12 mouse cellular contexts compared by ENCODE assay signal in genomic region chr16:38688531-38689264, GRCm38 (mm10). TPM values are rescaled to one million over a fixed set of nuclear protein-coding genes. Genes with fewer than 3 reads are reported as not detected.
DNase-seq lines count a peak whose midpoint lies in the region; TF ChIP-seq lines count a peak whose summit lies in the region.
"Had no signal": no experiment of that assay in that cellular context is flagged by ENCODE, and none has a peak within 500 bp of the region (broad histone marks: within the 10 kb centered on the region; RNA-seq: fewer than 3 reads in every experiment).

No protein-coding gene starts in this region.

- 39% methylated on average over 12 of the region's 12 CpGs for WGBS in lung, adult 2 months
- WGBS in heart, embryonic 10.5 days: 83% methylated on average over 12 of the region's 12 CpGs
- 67% methylated on average over 12 of the region's 12 CpGs for WGBS in olfactory bulb, adult 2 months

- no peak for TF ChIP-seq CTCF in lung, adult 2 months (IDR thresholded peaks at IDR 0.05; ENCODE audit: insufficient read depth, low read length)
- TF ChIP-seq CTCF in olfactory bulb, adult 2 months (IDR thresholded peaks at IDR 0.05; ENCODE audit: insufficient read depth, low read depth, low read length): no peak

- no peak overlapping the region for H3K4me3 ChIP-seq in lung, adult 2 months (replicated peaks; ENCODE audit: extremely low read depth, low read depth, low read length)
- H3K4me3 ChIP-seq in heart, embryonic 10.5 days: no peak overlapping the region
- H3K4me3 ChIP-seq in olfactory bulb, adult 2 months (ENCODE audit: insufficient read depth, low read depth, low read length): no peak overlapping the region
- H3K4me3 ChIP-seq: megakaryocyte, embryonic 14.5 days had no signal

- TF ChIP-seq POLR2A in lung, adult 2 months (IDR thresholded peaks at IDR 0.05; ENCODE audit: borderline replicate concordance, extremely low read depth, low read depth, low read length): no peak
- no peak for TF ChIP-seq POLR2A in olfactory bulb, adult 2 months (IDR thresholded peaks at IDR 0.05; ENCODE audit: insufficient read depth, low read depth, low read length)

- peak; percentile 82 for DNase-seq in adrenal gland, adult 2 months
- DNase-seq in adrenal gland, adult 18-20 months (ENCODE audit: low spot score in 2 of 2): no peak
- peak; percentile 22 for DNase-seq in lung, postnatal 10 days
- no peak for DNase-seq in lung, adult 2 months
- no peak for DNase-seq in heart, embryonic 10.5 days (ENCODE audit: low spot score)
- no peak for DNase-seq in neural tube, embryonic 10.5 days (ENCODE audit: extremely low spot score, low spot score)
- DNase-seq in embryo, embryonic 9.5 days (ENCODE audit: extremely low spot score): no peak
- DNase-seq: cerebellum, postnatal 25 days; liver; thymus, postnatal 4 days had no signal

- peak overlapping the region; percentile 42; the same call in 1 of the 2 replicates for H3K27ac ChIP-seq in heart, embryonic 10.5 days
- H3K27ac ChIP-seq in olfactory bulb, adult 2 months (ENCODE audit: insufficient read depth, low read depth, low read length): 0 out of 2 replicates have a peak overlapping the region, but pooled peaks have one; percentile 42

- H3K9me3 ChIP-seq in heart, embryonic 10.5 days: no peaks in the 10 kb centered on the region

- peaks cover 13% of the 10 kb centered on the region for H3K4me1 ChIP-seq in lung, adult 2 months (ENCODE audit: control insufficient read depth, insufficient read depth, low read length)
- peaks cover 46% of the 10 kb centered on the region for H3K4me1 ChIP-seq in heart, embryonic 10.5 days
- peaks cover 16% of the 10 kb centered on the region for H3K4me1 ChIP-seq in olfactory bulb, adult 2 months (ENCODE audit: control insufficient read depth, insufficient read depth, low read length)
- H3K4me1 ChIP-seq: megakaryocyte, embryonic 14.5 days had no signal

- no peaks in the 10 kb centered on the region for H3K27me3 ChIP-seq in heart, embryonic 10.5 days (ENCODE audit: insufficient read depth, poor library complexity, severe bottlenecking)

- H3K36me3 ChIP-seq in heart, embryonic 10.5 days: peaks cover 63% of the 10 kb centered on the region

RNA-seq across cellular contexts. Expression of gene Arhgap31, which starts 24.4 kb away (rescaled TPM):
- total RNA-seq in adrenal gland, adult 2 months (2021): 10 to 100 TPM; 19.1 to 23.8 TPM
- polyA plus RNA-seq in adrenal gland, adult 2 months (2012; rRNA removed): 7.4 and 7.7 TPM in 2 replicates
- total RNA-seq in adrenal gland, adult 18-20 months (2021): 10 to 100 TPM; 20.3 to 25.5 TPM
- polyA plus RNA-seq in lung, adult 2 months (2012; rRNA removed): 43.9 and 46.8 TPM in 2 replicates
- polyA plus RNA-seq in heart, embryonic 10.5 days (2016; fragmentation: Nextera tagmentation; extraction: Ambion mirVana): 27.7 and 37.4 TPM in 2 replicates
- polyA plus RNA-seq in olfactory bulb, adult 2 months (2012; ENCODE audit: insufficient read depth, insufficient read length, low replicate concordance, missing spikeins): not detected in 2 replicates

RNA-seq across cellular contexts. Expression of gene B4galt4, which starts 53.4 kb away (rescaled TPM):
- 10 to 100 TPM in 1 of 2 experiments, 1 to 10 TPM in 1; 7.6 to 14.3 TPM for total RNA-seq in adrenal gland, adult 2 months (2021)
- 4.3 and 5.5 TPM in 2 replicates for polyA plus RNA-seq in adrenal gland, adult 2 months (2012; rRNA removed)
- total RNA-seq in adrenal gland, adult 18-20 months (2021): 1 to 10 TPM; 8.3 to 8.7 TPM
- 18.0 and 21.4 TPM in 2 replicates for polyA plus RNA-seq in lung, adult 2 months (2012; rRNA removed)
- 28.5 and 34.6 TPM in 2 replicates for polyA plus RNA-seq in heart, embryonic 10.5 days (2016; fragmentation: Nextera tagmentation; extraction: Ambion mirVana)
- polyA plus RNA-seq in olfactory bulb, adult 2 months (2012; ENCODE audit: insufficient read depth, insufficient read length, low replicate concordance, missing spikeins): not detected in 2 replicates

Comparison
In these comparisons a context has a peak if more than half of its experiments do, and no peak if none do; other contexts are left out.
1. DNase-seq: peak in adrenal gland, adult 2 months (single experiment) and lung, postnatal 10 days (single experiment); none in adrenal gland, adult 18-20 months (0 of 2), lung, adult 2 months (single experiment), heart, embryonic 10.5 days (single experiment), neural tube, embryonic 10.5 days (single experiment) and embryo, embryonic 9.5 days (single experiment).